Mouse (Mus musculus): Measurements from ENCODE around the gene Aox4.

Gene Aox4

DNA sequence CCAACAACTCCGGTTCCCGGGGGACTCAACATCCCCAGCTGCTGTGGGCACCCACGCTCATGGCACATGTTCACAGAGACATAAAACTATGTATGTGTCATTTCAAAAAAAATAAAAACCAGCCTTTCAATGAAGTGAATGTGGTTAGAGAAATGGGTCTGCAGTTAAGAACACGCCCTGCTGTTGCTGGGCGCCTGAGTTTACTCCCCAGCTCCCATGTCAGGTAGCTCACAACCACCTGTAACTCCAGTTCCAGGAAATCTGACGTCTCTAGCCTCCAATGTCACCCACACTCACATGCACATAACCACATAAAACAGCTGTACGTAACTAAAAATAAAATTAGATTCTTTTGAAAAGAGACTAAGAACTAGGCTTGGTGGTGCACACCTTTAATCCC, 90.9 kb downstream of the Aox4 start:
- no peak for DNase-seq (ENCODE audit: low spot score in 2 of 2)

DNA sequence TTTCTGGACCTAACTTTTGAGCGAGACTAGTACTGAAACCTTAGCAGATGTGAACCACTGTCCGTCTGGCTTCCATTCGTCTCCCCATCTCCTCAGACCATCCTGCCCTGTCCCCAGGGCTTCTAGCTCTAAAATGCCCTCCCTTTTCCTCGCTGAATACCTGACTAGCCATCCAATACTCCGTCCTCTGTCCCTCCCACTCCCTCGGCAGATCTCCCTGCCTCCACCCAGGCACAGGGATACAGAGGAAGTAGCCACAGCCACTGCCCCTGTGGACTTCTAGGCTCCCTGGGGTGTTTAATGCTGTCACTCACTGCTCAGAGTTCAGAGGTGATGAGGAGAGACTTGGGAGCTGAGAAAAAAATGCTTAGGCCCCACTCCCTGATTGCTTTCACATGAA, 91.8 kb downstream of the Aox4 start:
- no peak for DNase-seq (ENCODE audit: low spot score in 2 of 2)

DNA sequence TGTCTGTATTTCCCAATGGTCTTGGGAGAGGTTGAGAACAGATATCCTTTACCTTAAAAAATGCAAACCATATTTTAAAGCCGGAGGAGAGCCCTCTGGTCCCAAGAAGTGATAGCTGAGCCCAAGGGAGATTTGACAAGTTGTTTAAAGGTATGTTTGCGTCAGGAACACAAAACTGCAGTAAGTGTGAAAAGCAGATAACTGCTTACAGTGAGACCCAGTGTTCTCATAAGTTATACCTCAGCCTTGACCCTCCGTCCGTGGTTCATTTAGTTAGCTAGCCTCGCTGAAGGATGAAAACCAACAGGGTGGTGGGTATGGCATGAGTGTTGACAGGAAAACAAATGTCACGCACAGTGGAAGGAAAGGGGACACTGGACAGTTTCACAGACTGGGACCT, 92.8 kb downstream of the Aox4 start:
- no peak for DNase-seq (ENCODE audit: low spot score in 2 of 2)

DNA sequence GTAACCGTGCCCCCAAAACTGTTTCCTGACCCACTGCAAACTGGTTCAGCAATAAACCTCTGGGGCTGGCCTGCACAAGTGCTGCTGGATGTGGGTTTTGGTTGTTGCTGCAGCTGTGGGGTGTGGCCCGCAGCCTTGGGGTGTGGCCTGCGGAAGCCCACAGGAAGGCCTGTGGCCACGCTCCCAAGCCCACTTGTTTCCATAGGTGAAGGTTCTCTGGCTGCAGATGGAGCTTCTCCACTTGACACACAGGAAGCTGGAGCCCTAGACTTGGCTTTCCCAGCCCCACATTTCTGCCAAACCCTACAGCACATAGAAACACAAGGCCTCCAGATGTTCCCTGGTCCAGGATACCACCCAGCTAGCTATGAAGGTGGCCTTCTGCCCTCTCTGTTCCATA, 93.5 kb downstream of the Aox4 start:
- DNase-seq (ENCODE audit: low spot score in 2 of 2) = no peak

DNA sequence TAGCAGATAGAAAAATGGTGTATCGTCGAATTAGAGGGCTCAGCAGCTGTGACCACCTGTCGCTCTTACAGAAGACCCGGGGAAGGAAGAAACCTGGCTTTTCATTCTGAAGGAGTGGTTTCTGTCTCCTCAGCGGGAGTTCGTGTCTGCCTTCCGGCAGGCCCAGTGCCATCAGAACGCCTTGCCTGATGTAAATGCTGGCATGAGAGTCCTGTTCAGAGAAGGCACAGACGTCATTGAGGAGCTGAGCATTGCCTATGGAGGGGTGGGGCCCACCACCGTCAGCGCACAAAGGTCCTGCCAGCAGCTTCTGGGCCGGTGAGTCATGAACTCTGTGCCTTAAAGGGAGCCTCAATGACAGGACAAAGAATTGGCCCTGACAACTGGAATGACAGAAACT, 94.1 kb downstream of the Aox4 start:
- no peak for DNase-seq (ENCODE audit: low spot score in 2 of 2)

DNA sequence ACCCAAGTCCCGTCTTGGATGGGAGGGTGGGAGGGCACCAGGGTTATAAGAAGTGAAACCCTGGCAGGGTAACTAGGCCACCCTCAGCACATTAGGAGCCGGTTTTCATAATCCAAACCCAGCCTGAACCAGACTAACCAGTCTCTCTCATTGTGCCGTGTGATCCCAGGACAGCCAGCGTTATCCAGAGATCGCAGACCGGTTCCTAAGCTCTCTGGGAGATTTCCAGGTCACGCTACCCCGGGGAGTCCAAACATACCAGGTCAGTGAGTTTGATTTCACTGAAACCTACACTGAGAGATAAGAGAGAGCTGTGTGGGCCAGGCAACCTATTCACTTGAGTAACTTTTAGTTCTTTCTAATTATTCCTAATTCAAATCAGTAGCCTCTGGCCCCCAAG, 97.0 kb downstream of the Aox4 start:
- no peak for DNase-seq (ENCODE audit: low spot score in 2 of 2)

DNA sequence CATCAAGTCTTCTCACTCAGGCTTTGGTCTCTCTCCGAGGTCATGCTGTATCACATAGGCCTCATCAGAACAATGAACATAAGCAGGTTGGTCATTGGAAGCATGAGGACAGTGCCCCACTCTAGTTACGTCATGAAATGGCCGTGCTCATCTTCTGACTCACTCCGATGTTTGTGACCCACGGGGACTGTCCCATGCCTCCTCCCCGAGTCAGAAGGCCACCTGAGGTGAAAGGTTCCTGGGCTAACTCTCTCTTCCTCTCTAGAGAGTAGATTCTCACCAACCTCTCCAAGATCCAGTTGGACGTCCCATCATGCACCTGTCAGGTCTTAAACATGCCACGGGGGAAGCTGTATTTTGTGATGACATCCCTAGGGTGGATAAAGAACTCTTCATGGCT, 98.4 kb downstream of the Aox4 start:
- no peak for DNase-seq (ENCODE audit: low spot score in 2 of 2)

DNA sequence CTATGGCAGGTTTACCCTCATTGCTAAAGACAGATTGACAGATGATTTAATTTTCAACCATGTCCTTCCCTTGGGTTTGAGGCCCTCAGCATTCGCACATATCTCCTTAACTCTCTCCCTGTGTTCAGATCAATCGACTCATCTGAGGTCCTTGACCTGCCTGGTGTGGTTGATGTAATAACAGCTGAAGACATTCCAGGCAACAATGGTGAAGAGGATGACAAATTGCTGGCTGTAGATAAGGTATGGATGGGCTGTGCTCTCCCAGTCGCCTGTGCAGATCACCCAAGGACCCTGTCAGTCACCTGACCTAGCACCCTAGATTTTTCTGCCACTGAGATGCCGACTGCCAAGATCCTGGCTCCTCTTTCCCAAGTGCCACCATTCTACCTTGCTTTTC, 99.7 kb downstream of the Aox4 start:
- no peak for DNase-seq (ENCODE audit: low spot score in 2 of 2)

DNA sequence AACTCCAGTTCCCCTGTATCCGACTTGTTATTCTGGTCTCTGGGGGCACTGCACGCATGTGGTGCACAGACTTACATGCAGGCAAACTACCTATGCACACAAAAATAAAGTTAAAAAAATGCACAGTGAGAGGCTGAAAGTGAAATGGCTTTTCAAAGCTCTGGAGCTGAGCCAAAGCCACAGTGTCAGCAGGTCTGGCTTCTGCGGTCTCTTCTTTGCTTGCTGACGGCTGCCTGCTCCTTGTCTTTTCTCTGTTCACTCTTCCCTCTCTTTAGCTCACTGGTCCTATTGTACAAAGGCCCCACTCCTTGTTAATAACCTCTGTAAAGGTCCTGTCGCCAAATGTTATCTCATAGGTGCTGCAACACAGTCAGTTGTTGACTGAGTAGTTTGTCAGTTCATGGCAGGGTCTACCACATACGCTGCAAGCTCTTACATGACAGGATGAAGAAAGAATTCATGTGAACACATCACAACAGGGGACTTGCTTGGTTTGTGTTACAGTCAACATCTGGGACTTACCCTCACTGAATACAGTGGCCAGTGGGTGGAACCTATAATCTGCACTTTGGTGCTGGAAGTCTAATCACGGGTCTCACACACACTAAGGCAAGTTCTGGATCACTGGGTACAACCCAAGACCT, 101.1 kb downstream of the Aox4 start:
- no peak for DNase-seq (ENCODE audit: low spot score in 2 of 2)

DNA sequence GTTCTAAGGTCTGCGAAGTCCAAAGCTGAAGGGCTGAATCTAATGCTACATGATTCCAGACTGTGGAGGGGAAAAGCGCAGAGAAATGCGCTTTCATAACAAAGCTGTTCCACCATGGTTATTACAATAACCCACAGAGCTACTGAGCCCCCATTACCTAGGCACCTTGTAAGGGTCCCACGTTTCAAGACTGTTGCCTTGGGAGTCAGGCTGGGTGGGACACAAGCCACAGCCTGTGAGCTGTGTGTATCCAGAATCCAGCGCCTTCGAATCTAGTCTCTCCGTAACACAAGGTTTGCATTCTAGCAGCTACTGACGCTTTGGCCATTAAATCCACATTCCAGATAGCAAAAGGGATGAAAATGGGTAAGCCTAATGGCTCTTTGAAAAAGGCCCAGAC, 103.0 kb downstream of the Aox4 start:
- DNase-seq (ENCODE audit: low spot score in 2 of 2) = no peak

DNA sequence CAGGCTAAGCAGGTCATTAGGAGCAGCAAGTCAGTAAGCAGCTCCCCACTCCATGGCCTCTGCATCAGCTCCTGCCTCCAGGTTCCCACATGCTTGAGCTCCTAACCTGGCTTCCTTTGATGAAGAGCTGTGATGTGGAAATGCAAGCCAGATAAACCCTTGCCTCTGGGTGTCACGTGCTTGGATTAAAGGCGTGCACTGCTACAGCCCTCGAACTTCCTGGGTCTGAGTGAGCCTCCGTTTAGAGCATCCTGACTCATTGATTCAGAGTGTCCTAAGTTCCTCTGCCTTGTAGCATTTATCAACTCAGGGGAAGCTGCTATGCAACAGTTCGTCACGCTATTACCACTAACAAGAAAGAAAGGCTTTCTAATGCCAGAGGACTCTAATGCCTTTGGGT, 105.3 kb downstream of the Aox4 start:
- DNase-seq (ENCODE audit: low spot score in 2 of 2) = no peak

Measured in frontal cortex, postnatal 25 days (tissue).